Mouse (Mus musculus) layer of hippocampus, adult 18-20 months (tissue): ENCODE measurements at regions not wholly inside any gene's neighbourhood (a gene's known extent, or its start where the extent isn't known, plus 50 kb on each side); places are given as distances from the start of the nearest gene placed in this dataset.
A peak's percentile ranks its signal among the peaks of the same experiment; 100 is the strongest.
"Not testable (repeated sequence)": the region's sequence is repeated elsewhere in the genome, so short reads cannot be mapped to it uniquely, and the experiment has no call there.

Experiments
- DNase-seq, 2 experiments: peaks; one replicate each; pipeline ENCODE4 v3.0.0; 2022; ENCODE audit warnings: low spot score in 2 of 2

- DNase-seq: no peak
Observed at GRCm38 (mm10) chr15:91916946-91917345, 78.9 kb downstream of the Smgc start.

GRCm38 (mm10) chr15:91917877-91918276 lies 79.8 kb downstream of the Smgc start:
- no peak for DNase-seq

GRCm38 (mm10) chr15:91924542-91924941 lies 86.5 kb downstream of the Smgc start:
- no peak for DNase-seq

GRCm38 (mm10) chr15:91927492-91927891 lies 89.4 kb downstream of the Smgc start:
- peak in 1 of 2 experiments; percentile 7 for DNase-seq

- DNase-seq: no peak
Observed at GRCm38 (mm10) chr15:91928511-91928910, 90.4 kb downstream of the Smgc start.

- DNase-seq: peak in 1 of 2 experiments; percentile 17
Observed at GRCm38 (mm10) chr15:91957273-91957672, 93.7 kb upstream of the Cntn1 start.

GRCm38 (mm10) chr15:91965172-91965571 lies 85.8 kb upstream of the Cntn1 start:
- peak in 1 of 2 experiments; percentile 3 for DNase-seq

- peak; percentile 46 to 91 for DNase-seq
Observed at GRCm38 (mm10) chr15:91969378-91969777, 81.6 kb upstream of the Cntn1 start.

GRCm38 (mm10) chr15:91971411-91971810 lies 79.6 kb upstream of the Cntn1 start:
- no peak for DNase-seq

- DNase-seq: no peak
Observed at GRCm38 (mm10) chr15:91971846-91972245, 79.1 kb upstream of the Cntn1 start.

- DNase-seq: no peak
Observed at GRCm38 (mm10) chr15:91975606-91976005, 75.4 kb upstream of the Cntn1 start.

- not testable (repeated sequence) for DNase-seq
Observed at GRCm38 (mm10) chr15:91983186-91983585, 67.8 kb upstream of the Cntn1 start.

- no peak for DNase-seq
Observed at GRCm38 (mm10) chr15:92000086-92000485, 50.9 kb upstream of the Cntn1 start.
